Mouse (Mus musculus): Measurements from ENCODE around the gene Unc119. TPM values are rescaled to one million over a fixed set of nuclear protein-coding genes. Genes with fewer than 3 reads are reported as not detected.

Unc119 gene
- polyA plus RNA-seq, 1 experiment from 2014 or later = 92.7 TPM

GRCm38 (mm10) chr11:78324000-78324785 lies 19.1 kb upstream of the Unc119 start:
- no peak overlapping the region for H3K27ac ChIP-seq
- 84% methylated on average over 15 of the region's 15 CpGs for WGBS
- H3K4me3 ChIP-seq = no peak overlapping the region
- ATAC-seq (ENCODE audit: low FRiP score) = no peak
- peaks cover 29% of the 10 kb centered on the region for H3K36me3 ChIP-seq
- H3K4me2 ChIP-seq (replicated peaks) = 0 out of 2 replicates have a peak overlapping the region, but pooled peaks have one; percentile 4
- H3K4me1 ChIP-seq = peaks cover 14% of the 10 kb centered on the region
- H3K9me3 ChIP-seq (replicated peaks) = no peaks in the 10 kb centered on the region
- H3K27me3 ChIP-seq = no peaks in the 10 kb centered on the region
- H3K9ac ChIP-seq = no peak overlapping the region

DNA sequence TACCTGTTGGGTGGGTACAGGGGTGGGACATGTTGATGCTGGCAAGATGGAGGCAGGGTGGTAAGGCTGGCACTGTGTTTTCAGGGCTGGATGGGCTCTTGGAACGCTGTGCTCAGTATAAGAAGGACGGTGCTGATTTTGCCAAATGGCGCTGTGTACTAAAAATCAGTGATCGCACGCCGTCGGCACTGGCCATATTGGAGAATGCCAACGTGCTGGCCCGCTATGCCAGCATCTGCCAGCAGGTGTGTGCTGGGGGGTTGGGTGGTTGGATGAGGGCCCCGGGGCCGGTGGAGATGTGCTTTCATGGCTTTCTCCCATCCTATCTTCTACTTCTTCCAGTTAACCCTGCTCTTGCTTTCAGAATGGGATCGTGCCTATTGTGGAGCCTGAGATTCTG lies 18.3 kb upstream of the Unc119 start:
- H3K36me3 ChIP-seq = peaks cover 23% of the 10 kb centered on the region
- 96% methylated on average over 12 of the region's 12 CpGs for WGBS
- peaks cover 20% of the 10 kb centered on the region for H3K4me1 ChIP-seq
- H3K9ac ChIP-seq = no peak overlapping the region
- H3K4me3 ChIP-seq = no peak overlapping the region
- H3K4me2 ChIP-seq (replicated peaks) = 0 out of 2 replicates have a peak overlapping the region, but pooled peaks have one; percentile 4
- H3K27ac ChIP-seq = no peak overlapping the region
- H3K9me3 ChIP-seq (replicated peaks) = no peaks in the 10 kb centered on the region
- no peaks in the 10 kb centered on the region for H3K27me3 ChIP-seq
- no peak for ATAC-seq (ENCODE audit: low FRiP score)

GRCm38 (mm10) chr11:78327215-78327614 lies 16.1 kb upstream of the Unc119 start:
- Histone ChIP-seq H3K9ac (no peak overlapping the region), H3K36me3 (peaks cover 7% of the 10 kb centered on the region), H3K4me3 (no peak overlapping the region), H3K4me1 (peaks cover 20% of the 10 kb centered on the region), H3K9me3 (replicated peaks) (no peaks in the 10 kb centered on the region), H3K4me2 (replicated peaks) (no peak overlapping the region), H3K27me3 (no peaks in the 10 kb centered on the region), H3K27ac (no peak overlapping the region)
- ATAC-seq (ENCODE audit: low FRiP score) = no peak
- WGBS = 89% methylated on average over 4 of the region's 4 CpGs

GRCm38 (mm10) chr11:78327634-78328511 lies 15.4 kb upstream of the Unc119 start, which contains the start of gene Pigs:
Gene Pigs (plus strand): TSS chr11:78328415.
- Histone ChIP-seq H3K9ac (peak within 1 kb of the TSS; percentile 84), H3K4me3 (peak within 1 kb of the TSS; percentile 92), H3K27ac (0 out of 2 replicates have a peak within 1 kb of the TSS, but pooled peaks have one; percentile 17), H3K4me2 (replicated peaks) (peak within 1 kb of the TSS; percentile 95), H3K36me3 (peaks cover 8% of the 10 kb centered on the region), H3K9me3 (replicated peaks) (no peaks in the 10 kb centered on the region), H3K27me3 (no peaks in the 10 kb centered on the region), H3K4me1 (peaks cover 14% of the 10 kb centered on the region)
- 13% methylated on average over 36 of the region's 37 CpGs for WGBS
- ATAC-seq (ENCODE audit: low FRiP score) = peak; percentile 93

- no peaks in the 10 kb centered on the region for H3K9me3 ChIP-seq (replicated peaks)
- under 1% methylated on average over 40 of the region's 41 CpGs for WGBS
- ATAC-seq (ENCODE audit: low FRiP score) = peak; percentile 68
- peak overlapping the region; percentile 84 for H3K9ac ChIP-seq
- peaks cover 11% of the 10 kb centered on the region for H3K4me1 ChIP-seq
- no peaks in the 10 kb centered on the region for H3K27me3 ChIP-seq
- H3K4me2 ChIP-seq (replicated peaks) = peak overlapping the region; percentile 95
- H3K4me3 ChIP-seq = peak overlapping the region; percentile 92
- H3K36me3 ChIP-seq = peaks cover 15% of the 10 kb centered on the region
- H3K27ac ChIP-seq = 0 out of 2 replicates have a peak overlapping the region, but pooled peaks have one; percentile 17
Observed at GRCm38 (mm10) chr11:78328512-78329056, 14.7 kb upstream of the Unc119 start.

DNA sequence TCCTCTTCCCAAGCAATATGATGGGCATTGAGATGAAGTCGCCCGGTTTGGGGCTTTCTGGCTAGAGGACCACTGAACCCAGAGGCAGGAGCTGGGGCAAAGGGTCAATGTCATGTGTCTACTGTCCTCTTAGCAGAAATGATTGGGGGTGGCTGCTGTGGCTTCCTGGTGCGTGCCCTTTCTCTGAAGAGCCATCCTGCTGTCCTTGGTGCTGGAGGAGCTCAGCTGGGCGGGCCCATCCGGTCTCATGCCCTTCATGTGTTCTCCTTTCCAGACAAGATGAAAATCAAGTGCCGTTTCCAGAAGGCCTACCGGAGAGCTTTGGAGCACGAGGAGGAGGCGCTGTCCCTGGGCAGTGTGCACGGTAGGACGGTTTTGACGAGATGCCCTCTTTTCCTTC lies 10.6 kb upstream of the Unc119 start:
- no peak for ATAC-seq (ENCODE audit: low FRiP score)
- peaks cover 11% of the 10 kb centered on the region for H3K4me1 ChIP-seq
- H3K4me3 ChIP-seq = no peak overlapping the region
- H3K36me3 ChIP-seq = peaks cover 42% of the 10 kb centered on the region
- 96% methylated on average over 12 of the region's 12 CpGs for WGBS
- H3K4me2 ChIP-seq (replicated peaks) = no peak overlapping the region
- no peaks in the 10 kb centered on the region for H3K9me3 ChIP-seq (replicated peaks)
- no peaks in the 10 kb centered on the region for H3K27me3 ChIP-seq
- no peak overlapping the region for H3K9ac ChIP-seq
- H3K27ac ChIP-seq = no peak overlapping the region

DNA sequence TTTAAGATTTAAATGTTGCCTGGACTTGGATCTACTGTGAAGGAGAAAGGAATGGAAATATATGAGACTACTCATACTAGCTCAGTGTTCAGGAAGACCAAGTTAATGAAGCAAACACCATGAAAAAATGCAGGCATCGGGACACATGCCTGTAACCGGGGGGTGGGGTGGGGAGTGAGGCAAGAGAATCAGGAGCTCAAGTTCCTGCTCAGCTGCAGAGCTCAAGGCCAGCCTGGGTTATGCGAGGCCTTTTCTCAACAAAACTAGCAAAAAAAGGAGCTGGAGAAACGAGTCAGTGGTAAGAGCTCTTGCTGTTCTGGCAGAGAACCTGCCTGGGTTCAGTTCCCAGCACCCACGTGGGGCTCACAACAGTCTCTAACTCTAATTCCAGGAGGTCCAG lies 9.3 kb upstream of the Unc119 start:
- H3K27me3 ChIP-seq = no peaks in the 10 kb centered on the region
- H3K4me2 ChIP-seq (replicated peaks) = no peak overlapping the region
- no peak for ATAC-seq (ENCODE audit: low FRiP score)
- no peaks in the 10 kb centered on the region for H3K9me3 ChIP-seq (replicated peaks)
- no peak overlapping the region for H3K9ac ChIP-seq
- no peak overlapping the region for H3K4me3 ChIP-seq
- H3K4me1 ChIP-seq = peaks cover 8% of the 10 kb centered on the region
- no peak overlapping the region for H3K27ac ChIP-seq
- H3K36me3 ChIP-seq = peaks cover 53% of the 10 kb centered on the region
- WGBS = 89% methylated on average over 5 of the region's 5 CpGs

- ATAC-seq (ENCODE audit: low FRiP score) = no peak
- H3K4me2 ChIP-seq (replicated peaks) = no peak overlapping the region
- H3K9me3 ChIP-seq (replicated peaks) = no peaks in the 10 kb centered on the region
- 96% methylated on average over 8 of the region's 8 CpGs for WGBS
- H3K27ac ChIP-seq = no peak overlapping the region
- no peak overlapping the region for H3K9ac ChIP-seq
- no peaks in the 10 kb centered on the region for H3K27me3 ChIP-seq
- H3K36me3 ChIP-seq = peaks cover 76% of the 10 kb centered on the region
- H3K4me3 ChIP-seq = no peak overlapping the region
- no peaks in the 10 kb centered on the region for H3K4me1 ChIP-seq
Observed at GRCm38 (mm10) chr11:78337040-78337439, 6.2 kb upstream of the Unc119 start.

DNA sequence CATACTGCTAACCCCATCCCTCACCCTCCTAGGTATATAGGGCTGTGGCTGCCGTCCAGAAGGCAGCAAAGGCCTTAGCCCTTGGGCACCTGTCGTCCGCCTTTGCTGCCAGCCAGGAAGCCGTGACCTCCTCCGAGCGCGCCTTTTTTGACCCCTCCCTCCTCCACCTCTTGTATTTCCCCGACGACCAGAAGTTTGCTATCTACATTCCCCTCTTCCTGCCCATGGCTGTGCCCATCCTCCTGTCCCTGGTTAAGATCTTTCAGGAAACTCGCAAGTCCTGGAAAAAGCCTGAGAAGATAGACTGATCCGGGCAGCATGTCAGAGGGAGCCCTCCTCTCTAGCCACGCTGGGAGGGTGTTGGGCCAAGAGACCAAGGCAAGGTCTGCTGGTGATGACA lies 1.6 kb upstream of the Unc119 start:
- Histone ChIP-seq H3K4me1 (peaks cover 28% of the 10 kb centered on the region), H3K36me3 (peaks cover 41% of the 10 kb centered on the region), H3K27ac (no peak overlapping the region), H3K4me3 (no peak overlapping the region), H3K4me2 (replicated peaks) (no peak overlapping the region), H3K9ac (no peak overlapping the region), H3K9me3 (replicated peaks) (no peaks in the 10 kb centered on the region), H3K27me3 (no peaks in the 10 kb centered on the region)
- ATAC-seq (ENCODE audit: low FRiP score) = no peak
- 82% methylated on average over 12 of the region's 12 CpGs for WGBS

DNA sequence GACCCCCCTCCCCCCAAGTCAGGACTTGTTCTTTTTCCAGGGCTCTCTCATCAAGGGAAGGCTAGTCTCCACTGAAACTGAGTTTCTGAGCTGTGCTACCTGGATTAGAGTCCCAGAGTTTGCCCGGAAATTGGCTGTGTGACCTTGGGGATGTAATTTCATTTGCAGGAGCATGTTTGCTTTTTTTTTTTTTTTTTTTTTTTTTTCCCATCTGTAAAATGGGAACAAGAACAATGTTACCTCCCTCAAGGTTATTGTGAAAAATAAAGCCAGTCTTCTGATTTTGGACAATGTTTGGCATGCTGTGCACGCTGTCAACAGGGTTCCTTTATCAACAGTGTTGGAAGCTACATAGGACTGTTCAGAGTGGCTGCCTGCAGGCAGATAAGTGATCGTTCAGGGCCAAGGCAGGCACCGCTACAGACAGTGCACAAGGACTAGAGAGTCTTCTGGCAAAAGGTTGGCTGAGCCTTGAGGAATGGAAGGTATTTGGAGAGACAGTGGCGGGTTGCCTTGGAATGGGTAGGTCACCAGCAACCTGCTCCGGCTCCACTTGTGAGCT lies 1.1 kb downstream of the Unc119 start:
- Histone ChIP-seq H3K27me3 (no peaks in the 10 kb centered on the region), H3K4me3 (peak overlapping the region; percentile 89), H3K4me2 (replicated peaks) (peak overlapping the region; percentile 79), H3K9me3 (replicated peaks) (no peaks in the 10 kb centered on the region), H3K9ac (peak overlapping the region; percentile 94), H3K4me1 (peaks cover 36% of the 10 kb centered on the region), H3K36me3 (peaks cover 38% of the 10 kb centered on the region), H3K27ac (peak overlapping the region; percentile 94)
- ATAC-seq (ENCODE audit: low FRiP score) = no peak
- WGBS = 83% methylated on average over 6 of the region's 6 CpGs

GRCm38 (mm10) chr11:78344890-78345715 lies 1.8 kb downstream of the Unc119 start:
- H3K4me3 ChIP-seq = 0 out of 2 replicates have a peak overlapping the region, but pooled peaks have one; percentile 89
- H3K9ac ChIP-seq = peak overlapping the region; percentile 29; the same call in 1 of the 2 replicates
- H3K9me3 ChIP-seq (replicated peaks) = no peaks in the 10 kb centered on the region
- H3K27ac ChIP-seq = no peak overlapping the region
- no peak for ATAC-seq (ENCODE audit: low FRiP score)
- peaks cover 39% of the 10 kb centered on the region for H3K36me3 ChIP-seq
- H3K27me3 ChIP-seq = no peaks in the 10 kb centered on the region
- peaks cover 39% of the 10 kb centered on the region for H3K4me1 ChIP-seq
- H3K4me2 ChIP-seq (replicated peaks) = peak overlapping the region; percentile 79
- WGBS = 63% methylated on average over 8 of the region's 8 CpGs
